Mouse (Mus musculus): Measurements from ENCODE around the gene Whamm.

The Whamm gene

DNA sequence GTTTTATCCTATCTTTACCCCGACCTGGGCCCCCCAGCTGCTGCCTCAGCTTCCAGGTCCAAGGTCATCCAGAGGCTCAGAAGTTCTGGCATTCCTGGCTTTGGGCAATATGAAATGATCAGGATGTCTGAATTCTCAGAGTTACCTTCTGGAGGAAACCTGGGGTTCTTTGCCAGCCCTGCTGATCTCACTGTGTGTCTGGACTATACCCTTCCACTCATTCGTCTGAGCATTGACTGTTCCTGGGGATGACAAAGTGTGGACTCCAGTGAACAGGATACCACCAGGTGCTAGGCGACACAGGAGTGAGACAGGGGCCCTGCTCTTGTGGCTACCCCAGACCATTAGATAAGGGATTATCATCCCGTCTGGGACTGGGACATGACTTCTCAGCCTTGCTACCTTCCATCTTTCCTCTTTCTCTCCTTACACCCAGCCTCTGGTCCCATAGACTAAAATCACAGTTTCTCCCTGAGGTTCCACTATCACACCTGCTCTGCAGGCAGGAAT, 7.5 kb upstream of the Whamm start:
- DNase-seq (ENCODE audit: low spot score), result no peak

DNA sequence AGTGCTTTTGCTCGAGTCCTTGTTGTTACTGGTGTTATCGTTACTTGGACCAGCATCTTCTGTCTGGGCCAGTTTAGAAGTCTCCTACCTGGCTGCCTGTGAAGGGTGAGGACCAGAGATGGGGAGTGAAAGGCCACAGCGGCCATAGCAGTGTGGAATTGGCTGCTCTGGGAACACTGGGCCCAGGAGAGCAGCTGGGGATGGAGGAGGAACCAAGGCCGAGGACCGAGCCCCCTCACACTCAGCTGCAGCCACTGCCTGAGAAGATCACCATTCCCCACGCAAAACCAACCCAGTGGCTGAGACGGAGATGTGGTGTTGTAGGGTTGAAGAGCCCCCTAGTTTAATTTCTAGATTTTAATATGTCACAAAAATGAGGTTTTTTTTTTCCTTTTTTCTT, 6.3 kb upstream of the Whamm start:
- no peak for DNase-seq (ENCODE audit: low spot score)

DNA sequence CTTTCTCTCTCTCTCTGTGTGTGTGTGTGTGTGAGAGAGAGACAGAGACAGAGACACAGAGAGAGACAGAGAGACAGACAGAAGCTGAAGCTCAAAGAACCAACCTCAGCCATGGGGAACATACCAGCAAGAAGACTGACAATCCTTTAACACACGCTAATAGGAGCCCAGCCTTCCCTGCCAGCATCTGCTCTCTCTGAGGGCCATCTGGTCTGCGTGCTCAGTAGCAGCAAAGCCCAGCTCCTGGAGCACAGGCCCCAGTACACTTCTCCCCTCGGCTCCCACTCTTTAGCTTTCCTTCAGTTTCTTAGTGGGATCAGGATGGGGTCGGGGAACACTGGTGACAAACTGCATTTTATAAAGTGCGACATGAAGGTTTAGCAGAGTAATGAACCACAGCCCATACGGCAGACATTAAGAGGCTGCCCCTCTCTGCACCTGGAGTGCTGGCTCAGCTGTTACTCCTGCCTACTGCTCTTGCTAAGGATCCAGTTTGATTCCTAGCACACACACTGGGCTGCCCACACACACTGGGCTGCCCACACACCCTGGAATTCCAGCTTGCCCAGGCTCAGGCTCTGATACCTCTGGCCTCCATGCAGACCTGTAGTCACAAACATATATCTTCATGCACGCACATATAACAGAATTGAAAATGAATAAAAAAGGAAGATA, 5.5 kb upstream of the Whamm start:
- DNase-seq (ENCODE audit: low spot score), result peak; percentile 74

DNA sequence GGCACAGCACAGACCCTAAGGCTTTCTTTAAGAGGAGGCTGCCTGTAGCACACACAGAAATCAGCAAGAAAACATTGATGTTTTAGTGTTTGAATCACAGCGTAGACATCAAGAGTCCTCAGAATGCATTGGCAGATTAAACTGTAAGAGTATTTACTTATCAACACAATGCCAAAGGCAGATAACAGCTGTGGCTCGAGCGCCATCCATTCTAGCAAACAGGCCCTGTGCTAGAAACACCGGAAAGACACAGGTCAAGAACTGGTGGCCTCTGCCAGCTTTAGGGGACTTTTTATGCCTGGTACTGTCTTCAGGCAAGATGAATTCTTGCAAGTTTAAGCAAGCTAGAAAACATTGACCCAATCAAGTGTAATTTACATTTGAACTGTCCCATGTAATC, 4.7 kb upstream of the Whamm start:
- DNase-seq (ENCODE audit: low spot score), result no peak

DNA sequence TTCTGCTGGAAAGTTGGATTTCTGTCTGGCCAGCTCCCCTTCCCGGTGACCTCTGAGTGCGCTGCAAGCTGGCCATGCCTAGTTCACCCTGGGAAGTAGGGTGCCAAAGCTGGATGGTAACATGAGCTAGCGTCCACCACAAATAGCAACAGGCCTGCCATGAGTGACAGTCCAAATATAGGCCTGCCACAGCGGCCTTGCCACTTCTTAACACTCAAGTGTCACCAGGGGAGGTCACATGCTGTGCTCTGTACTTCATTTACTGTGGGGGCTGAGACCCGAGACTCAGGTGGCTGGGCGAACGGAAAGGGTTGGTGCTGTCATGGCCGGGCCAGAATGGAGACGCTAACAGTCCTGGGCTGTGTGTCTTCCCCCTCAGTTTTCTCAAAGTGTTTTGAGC, 4.2 kb upstream of the Whamm start, which contains the start of gene Fsd2:
TSS of gene Fsd2 (minus strand) at position 53 of the 400 bp plus-strand sequence.
- DNase-seq (ENCODE audit: low spot score), result no peak

DNA sequence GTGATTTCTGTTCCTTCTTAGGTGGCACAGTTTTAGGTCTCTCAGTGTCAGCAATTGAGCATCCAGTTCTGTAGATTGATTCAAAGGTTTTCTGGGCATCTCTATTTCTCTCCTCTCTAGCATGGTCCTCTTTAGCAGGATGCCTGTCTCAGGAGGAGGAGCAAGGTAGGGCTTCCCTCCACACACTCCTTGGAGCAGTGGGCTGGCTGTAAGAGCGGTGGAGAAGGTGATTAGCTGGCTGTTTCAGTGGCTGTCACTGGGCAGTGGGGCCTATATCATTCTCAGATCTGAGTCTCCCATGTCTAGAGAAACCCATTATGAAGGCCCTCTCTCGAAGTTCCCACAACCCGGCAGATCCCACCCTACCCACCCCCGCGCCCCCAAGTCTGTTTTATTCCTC, 3.7 kb upstream of the Whamm start:
- no peak for DNase-seq (ENCODE audit: low spot score)

DNA sequence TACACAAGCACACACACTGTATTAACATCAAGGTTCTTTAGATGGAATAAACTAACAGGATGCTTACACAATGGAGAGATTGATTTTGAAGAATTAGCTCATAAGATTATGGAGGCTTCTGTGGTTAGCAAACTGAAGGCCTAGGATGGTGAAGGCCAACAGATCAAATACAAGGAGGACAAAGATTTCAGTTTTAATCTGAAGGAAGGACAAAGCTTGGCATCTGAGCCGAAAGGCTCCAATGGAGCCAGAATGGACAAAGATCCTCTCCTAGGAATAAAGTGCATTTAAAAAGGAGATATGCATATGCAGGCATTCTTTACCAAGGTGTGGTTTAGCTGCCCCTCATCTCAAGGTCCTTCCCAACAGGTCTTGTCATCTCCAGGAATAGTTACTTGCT, 1.2 kb upstream of the Whamm start:
- DNase-seq (ENCODE audit: low spot score), result no peak

DNA sequence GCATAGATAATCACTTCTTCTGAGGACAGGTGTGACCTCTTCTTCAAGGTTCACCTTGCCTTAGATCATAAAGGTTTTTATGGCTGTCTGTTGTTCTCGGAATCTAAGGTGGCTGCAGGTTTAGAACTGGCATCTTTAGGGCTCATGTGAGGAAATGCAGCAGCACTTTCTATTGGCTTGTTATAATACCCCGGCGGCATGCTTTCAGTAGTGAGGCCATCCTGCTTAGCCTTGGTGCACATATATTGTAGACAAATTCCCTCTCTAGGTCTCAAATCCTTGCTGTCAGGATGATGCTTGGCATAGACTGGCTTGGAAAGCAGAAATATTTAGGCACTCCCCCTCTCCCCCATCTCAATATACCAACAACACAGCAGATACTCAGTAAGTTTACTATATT, 795 bp upstream of the Whamm start:
- DNase-seq (ENCODE audit: low spot score), result no peak

DNA sequence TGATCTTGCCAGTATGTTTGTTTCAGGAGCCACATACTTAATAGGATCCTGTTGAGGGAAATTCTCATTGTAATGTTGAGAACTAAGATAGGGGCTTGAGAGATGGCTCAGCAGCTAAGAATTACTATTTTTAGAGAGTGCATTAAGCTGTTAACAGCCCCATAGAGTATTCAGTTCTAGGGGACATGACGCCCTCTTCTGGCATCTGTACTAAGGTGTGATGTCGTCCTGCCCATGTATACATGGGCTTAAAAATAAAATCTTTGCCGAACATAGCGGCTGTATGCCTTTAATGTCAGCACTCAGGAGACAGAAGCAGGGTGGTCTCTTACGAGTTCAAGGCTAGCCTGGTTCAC, 336 bp upstream of the Whamm start:
- DNase-seq (ENCODE audit: low spot score), result no peak

DNA sequence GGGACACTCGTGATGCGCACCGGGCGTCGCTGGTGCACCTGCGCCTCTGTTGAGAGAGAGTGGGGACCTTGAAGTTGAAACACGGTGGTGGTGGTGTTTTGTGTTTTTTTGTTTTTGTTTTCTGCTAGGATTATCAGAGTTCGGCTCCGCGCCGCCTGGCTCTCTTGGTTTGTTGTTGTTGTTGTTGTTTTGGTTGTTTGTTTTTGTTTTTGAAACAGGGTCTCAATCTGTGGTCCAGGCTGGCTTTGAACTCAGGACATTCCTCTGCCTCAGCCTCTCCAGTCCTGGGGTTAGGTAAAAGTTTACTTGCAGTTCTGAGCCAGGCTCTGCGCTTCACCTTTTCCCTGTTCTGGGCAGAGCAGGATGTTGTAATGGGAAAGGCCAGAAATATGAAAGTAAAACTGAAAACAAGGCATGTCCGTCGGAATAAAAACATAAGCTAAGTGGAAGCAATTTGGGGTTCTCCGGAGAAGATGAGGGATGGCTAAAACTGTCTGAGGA, 925 bp downstream of the Whamm start:
- peak; percentile 36 for DNase-seq (ENCODE audit: low spot score)

DNA sequence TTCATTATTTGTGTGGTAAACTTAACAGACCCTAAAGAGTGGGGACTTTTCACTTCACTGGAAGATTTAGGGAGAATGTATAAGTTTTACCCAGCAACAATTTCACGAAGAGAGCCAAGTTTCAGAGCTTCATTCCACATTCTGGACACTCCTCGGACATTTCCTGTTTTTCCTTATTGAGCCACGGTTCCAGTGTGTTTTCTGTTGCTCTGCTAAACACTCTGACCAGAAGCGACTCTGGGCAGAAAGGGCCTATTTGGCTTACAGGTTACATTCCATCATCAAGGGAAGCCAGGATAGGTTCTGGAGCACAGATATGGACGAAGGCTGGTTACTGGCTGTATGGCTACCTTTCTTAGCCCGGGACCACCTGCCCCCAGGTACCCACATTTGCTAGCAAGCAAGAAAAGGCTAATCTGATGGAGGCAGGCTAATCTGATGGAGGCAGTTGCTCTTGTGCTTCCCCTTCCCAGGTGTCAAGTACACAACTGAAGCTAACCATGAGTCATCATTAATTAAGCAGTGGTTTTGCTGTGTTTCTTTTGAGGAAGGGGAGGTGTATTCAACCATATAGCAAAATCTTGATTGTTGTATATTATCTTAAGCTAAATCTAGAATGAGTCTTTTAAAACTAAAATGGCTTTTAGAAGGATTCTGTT, 1.7 kb downstream of the Whamm start:
- DNase-seq (ENCODE audit: low spot score), result peak; percentile 26

DNA sequence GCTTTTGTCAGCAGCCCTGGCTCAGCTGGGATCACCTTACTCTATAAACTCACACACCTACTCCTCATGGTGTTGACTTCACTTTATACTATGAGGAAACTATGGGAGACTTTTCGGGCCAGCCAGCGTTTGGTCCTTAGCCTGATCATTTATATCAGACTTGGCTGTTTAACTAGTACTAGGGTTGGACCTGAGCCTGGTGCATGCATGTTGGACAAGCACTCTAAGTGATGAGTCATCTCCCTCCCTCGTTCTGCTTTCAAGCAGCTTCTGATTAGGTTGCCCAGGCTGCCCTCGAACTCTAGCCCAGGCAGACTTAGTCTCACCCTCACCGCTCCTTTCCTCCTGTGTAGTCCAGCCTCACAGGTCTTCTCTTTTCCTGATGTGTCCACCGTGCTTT, 2.3 kb downstream of the Whamm start:
- DNase-seq (ENCODE audit: low spot score), result peak; percentile 57

DNA sequence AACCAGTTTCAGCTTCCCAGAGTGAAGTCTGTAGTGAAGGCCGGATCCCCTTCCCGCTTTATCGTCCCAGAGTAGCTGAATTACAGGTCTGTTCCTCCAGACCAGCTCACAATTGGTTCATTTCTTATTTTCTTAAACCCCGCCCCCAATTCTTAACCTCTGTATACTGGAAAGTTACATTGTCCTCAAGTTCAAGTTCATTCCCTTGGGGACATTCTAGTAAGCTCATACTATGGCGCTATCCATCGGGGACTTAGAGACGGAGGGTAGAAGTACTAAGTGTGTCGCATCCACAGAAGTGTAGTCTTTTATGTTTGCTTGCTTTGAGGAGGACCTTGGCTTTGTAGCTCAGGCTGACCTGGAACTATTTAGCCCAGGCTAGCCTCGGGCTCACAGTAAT, 2.8 kb downstream of the Whamm start:
- DNase-seq (ENCODE audit: low spot score), result no peak

DNA sequence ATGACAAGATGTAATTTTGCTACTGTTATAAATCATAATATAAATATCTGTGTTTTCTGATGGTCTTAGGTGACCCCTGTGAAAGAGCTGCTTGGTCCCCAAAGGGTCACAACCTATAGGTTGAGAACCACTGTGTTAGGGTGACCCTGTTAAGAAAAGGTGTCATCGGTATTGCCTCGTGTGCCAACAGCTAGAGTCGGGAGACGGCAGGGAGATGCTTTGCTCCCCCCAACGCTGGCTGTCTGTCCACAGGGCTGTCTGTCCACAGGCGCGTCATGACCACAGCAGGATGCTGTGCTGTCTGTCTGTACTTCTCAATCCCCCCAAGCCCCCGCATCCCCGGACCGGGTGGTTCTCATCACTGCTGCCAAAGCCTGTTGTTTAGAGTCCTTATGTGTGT, 4.5 kb downstream of the Whamm start:
- no peak for DNase-seq (ENCODE audit: low spot score)

DNA sequence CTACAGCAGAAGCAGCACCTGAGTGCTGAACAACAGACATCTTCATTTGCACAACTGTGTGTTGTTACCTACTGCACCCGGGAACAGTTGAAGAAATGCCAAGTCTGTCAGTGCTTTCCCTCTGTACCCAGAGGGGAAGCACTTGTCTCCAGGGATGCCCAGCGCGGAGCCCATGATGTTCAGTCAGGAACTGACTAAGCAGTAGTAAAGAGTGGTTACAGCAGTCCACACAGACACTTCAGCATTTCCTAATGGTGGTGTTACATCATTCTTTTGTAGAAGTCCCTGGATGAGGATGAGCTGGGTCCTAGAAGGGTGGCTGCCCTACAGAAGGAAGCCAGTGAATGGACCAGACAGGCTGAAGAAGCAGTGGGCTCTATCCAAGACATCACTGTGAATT, 6.8 kb downstream of the Whamm start:
- DNase-seq (ENCODE audit: low spot score), result no peak

DNA sequence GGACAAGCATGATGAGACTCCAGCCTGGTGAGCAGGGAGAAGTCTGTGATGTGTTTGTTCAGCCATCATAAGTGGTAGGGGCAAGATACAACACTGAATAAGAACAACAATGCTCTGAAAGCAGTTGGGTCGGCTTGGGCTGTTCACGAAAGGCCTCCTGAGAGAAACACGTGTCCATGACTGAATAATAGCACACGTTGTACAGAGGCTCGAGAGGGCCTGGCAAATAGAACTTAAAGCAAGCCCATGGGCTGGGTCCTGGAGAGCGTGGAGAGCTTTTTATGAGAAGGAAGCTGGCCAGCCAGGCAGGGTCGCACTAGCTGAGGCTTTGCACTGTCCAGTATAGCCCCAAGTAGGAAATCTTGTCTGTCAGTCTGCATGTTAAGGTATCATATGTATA, 7.3 kb downstream of the Whamm start:
- no peak for DNase-seq (ENCODE audit: low spot score)

DNA sequence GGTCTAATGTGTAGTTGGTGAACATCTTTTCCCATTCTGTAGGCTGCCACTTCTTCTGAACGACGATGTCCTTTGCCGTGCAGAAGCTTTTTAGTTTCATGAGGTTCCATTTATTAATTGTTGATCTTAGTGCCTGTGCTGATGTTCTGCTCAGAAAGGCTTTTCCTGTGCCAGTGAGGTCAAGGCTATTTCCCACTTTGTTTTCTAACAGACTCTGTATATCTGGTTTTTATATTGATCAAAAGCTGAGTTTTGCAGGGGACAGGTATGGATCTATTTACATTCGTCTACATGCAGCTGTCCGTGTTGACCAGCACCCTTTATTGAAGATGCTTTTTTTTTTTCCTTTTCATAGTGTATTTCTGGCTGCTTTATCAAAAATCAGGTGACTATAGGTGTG, 8.2 kb downstream of the Whamm start:
- DNase-seq (ENCODE audit: low spot score), result no peak

DNA sequence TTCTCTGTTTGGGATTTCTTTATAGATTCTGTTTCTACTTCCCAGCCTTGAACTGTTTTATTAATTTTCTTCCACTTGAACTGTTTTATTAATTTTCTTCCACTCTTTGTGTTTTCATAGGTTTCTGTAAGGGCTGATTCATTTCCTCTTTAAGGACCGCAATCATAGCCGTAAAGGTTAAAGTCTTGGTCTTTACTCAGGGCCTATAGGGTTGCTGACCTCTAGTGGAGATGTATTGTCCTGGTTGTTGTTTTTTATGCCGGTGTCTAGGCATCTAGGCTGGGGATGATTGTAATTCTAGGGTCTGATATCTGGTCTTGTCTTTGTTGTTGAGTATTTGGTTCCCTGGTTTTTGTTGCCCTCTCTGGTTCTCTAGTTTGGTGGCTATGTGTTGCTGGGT, 12.4 kb downstream of the Whamm start:
- no peak for DNase-seq (ENCODE audit: low spot score)

DNA sequence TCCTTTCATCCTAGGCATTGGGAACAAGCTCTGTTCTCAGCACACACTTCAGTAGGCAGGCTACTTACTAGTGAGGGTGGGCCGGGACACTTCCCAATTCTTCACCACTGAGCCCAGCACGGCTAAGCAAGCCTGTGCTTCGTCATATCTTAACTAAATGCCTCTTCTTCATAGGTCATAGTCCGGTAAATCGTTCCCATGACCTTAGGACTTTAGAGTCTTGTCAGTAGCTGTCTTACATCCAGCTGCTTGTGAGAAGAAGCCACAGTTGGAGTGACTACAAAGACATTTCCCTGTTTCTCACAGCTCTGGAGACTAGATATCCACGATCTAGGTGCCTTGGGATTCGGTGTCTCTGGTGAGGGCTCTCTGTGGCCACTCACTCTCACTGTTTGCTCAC, 14.3 kb downstream of the Whamm start:
- DNase-seq (ENCODE audit: low spot score), result no peak

DNA sequence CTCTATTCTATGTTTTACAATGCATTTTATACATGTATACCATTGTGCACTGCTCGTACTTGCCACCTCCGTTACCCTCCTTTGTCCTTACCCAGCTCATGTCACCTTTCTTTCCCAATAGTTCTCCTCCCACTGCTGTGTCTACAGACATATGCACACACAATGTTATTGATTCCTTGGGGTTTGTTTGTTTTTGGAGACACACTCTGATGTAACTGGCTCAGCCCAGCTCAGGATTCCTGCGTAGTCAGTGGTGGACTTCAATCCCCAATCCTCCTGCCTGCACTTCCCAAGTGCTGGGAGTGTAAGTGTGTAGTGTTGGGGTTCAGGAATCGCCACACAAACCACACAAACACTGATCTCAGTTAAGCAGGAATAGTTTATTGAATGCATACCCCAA, 16.2 kb downstream of the Whamm start:
- DNase-seq (ENCODE audit: low spot score), result no peak

DNA sequence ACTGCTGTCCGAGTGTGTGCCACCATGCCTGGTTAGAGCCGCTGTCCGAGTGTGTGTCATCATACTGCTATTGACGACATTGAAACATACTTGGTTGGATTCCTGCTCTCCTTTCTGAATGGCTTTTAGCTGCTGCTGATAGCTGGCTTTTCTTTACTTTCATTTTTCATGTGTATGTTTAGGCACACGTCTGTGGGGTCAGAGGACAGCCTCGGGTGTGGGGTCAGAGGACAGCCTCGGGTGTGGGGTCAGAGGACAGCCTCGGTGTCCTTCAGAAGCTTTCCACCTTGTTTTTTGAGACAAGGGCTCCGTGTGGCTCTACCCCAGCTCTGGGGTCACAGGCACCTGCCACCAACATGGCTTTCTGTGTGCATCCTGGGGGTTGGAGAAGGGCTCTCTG, 21.6 kb downstream of the Whamm start:
- no peak for DNase-seq (ENCODE audit: low spot score)

DNA sequence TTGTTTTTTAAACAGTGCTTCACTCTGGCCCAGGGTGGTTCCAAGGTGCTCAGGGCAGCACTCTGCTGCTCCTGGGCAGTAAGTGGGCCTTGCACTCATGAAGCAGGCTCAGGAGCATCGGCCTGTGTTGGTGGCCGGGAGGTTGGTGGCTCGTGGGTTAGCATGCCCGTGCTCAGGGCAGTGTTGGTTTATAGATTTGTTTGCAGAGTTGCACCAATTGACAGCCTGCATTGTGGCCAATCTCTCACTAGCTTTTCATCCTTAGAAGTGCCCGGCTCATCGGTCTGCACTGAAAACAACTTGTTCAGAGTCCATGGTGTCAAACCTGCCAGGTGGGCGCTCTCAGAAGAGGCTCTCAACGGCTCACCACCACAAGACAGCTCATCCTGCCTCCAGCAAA, 22.3 kb downstream of the Whamm start:
- no peak for DNase-seq (ENCODE audit: low spot score)

DNA sequence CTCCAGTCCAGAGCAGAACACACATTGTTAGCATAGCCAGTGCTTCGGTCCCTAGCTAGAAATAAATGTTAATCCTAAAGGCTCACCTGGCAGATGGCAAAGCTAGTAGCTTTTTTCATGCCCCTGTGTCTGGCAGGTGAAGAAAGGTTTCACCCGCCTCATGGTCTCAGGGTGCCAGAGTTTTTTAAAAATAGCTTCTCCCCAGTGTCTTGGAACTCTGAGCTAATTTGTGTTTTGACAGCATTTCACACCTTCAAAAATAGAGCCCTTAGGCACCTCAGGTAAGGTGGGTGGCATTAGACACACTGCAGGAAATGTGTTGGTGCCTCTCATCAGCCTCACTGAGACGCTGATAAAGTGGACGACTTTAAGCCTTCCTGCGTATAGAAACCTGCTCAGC, 24.0 kb downstream of the Whamm start:
- DNase-seq (ENCODE audit: low spot score), result no peak

DNA sequence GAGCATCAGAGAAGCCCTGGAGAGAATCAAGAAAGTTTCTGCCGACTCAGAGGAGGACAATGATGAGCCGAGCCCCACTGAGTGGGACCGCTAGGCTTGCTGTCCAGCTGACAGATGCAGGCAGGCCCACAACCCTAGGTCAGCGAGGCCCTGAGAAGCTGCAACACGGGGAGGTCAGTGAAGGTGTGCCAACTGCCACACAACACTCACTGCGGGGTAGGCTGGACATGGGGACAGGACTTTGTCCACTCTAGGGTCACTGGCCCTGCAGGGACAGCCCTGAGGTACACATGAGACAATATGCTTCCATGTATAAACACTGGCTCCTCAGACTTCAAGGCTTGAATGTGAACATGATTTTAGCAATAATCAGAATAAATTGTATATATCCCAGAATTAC, 25.0 kb downstream of the Whamm start:
- no peak for DNase-seq (ENCODE audit: low spot score)
